Mouse (Mus musculus) megakaryocyte, embryonic 14.5 days (primary cell): ENCODE data around the gene Sesn2.

Source experiments
- FLI1 ChIP-seq: IDR thresholded peaks from 2 replicates; pipeline ENCODE4 v1.6.1; 2012; ENCODE audit warnings: low read length, inconsistent platforms, mixed read lengths
- GATA1 ChIP-seq: IDR thresholded peaks from 3 replicates; pipeline ENCODE4 v1.6.1; 2012; ENCODE audit warnings: mixed read lengths, low read length, inconsistent platforms, borderline replicate concordance

DNA sequence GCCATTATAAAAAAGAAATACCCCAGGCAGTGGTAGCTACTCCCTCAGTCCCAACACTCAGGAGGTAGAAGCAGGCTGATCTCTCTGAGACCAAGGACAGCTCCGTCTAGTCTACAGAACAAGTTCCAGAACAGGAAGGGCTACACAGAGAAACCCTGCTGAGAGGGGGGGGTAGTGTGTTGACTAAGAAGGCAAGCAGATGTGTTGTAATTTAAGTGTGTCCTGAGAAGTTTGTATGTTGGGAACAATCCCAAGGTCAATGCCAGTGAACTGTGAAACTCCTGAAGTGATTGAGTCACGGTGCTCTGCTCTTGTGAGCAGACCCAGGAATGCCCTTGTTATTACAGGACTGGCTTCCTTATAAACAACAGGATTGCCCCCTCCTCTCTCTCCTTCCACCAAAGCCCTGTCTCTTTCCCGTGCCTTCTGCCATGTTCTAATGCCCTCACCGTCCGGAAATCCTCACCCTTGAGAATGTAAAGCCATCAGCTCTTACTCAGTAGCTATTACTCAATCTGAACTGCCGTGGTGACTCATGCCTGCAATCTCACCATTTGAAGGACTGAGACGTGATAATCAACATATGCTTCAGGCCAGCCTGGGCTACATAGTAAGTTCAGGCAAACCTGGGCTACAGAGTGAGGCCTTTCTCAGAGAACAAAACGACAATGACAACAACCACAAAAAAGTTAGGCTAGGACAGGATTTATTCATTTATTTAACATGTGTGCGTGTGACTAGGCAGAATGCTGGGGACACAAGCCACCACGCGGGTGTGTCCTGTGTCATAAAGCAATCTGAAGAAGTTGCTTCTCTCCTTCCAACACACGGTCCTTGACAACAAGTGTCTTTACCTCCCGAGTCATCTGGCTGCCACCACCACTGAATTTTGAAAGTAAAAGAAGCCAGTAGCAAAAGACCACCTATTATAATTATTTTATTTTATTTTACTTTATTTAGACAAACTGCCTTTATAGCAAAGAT is 34.1 kb downstream of the Sesn2 start:
- TF ChIP-seq GATA1 = no peak
- no peak for TF ChIP-seq FLI1
